Mouse (Mus musculus) embryonic facial prominence, embryonic 10.5 days (tissue): ENCODE results near the gene Ncf4. TPM values are rescaled to one million over a fixed set of nuclear protein-coding genes. Genes with fewer than 3 reads are reported as not detected.

ENCODE experiments used
- DNase-seq: peaks from one replicate; pipeline ENCODE4 v3.0.0-alpha.2; 2017; ENCODE audit warnings: low spot score
- H3K27ac ChIP-seq: fragments of 300-500 bp; sonication (generic); replicated peaks from 2 replicates; pipeline ENCODE4 v1.5.1; 2016; ENCODE audit warnings: mild to moderate bottlenecking
- H3K27me3 ChIP-seq: fragments of 300-500 bp; sonication (generic); replicated peaks from 2 replicates; pipeline ENCODE4 v1.6.1; 2016; ENCODE audit warnings: low read depth, mild to moderate bottlenecking; ENCODE audit not compliant: poor library complexity, severe bottlenecking
- H3K36me3 ChIP-seq: fragments of 300-500 bp; sonication (generic); replicated peaks from 2 replicates; pipeline ENCODE4 v1.6.1; 2016; ENCODE audit warnings: mild to moderate bottlenecking, moderate library complexity
- H3K4me1 ChIP-seq: fragments of 300-500 bp; sonication (generic); 2 replicates; pipeline ENCODE4 v1.6.1; 2016
- H3K4me3 ChIP-seq: fragments of 300-500 bp; sonication (generic); 2 replicates; pipeline ENCODE4 v1.5.1; 2016; ENCODE audit warnings: mild to moderate bottlenecking, moderate library complexity
- H3K9me3 ChIP-seq: fragments of 300-500 bp; sonication (generic); 2 replicates; pipeline ENCODE4 v1.6.1; 2016; ENCODE audit warnings: mild to moderate bottlenecking
- WGBS: fragments of 180-500 bp; shearing (Covaris S2); methylation state at CpG from one replicate; pipeline ENCODE4 v1.1.7; 2016; 5-methylcytosine and 5-hydroxymethylcytosine counted together
- microRNA-seq: library from miRNA; unstranded; fragments of <30 nt; microRNA quantifications from one replicate; pipeline ENCODE4, GENCODE M21; 2017
- polyA plus RNA-seq: library from polyadenylated mRNA; unstranded; fragments of >200 nt; fragmentation: Nextera tagmentation; extraction: Ambion mirVana; gene quantifications from 2 replicates; pipeline ENCODE4 v1.2.1, GENCODE M21; 2016

The Ncf4 gene
- polyA plus RNA-seq, 1 experiment from 2014 or later: 6.2 TPM

- no peak overlapping the region for H3K27ac ChIP-seq
- no peak for DNase-seq
- H3K4me3 ChIP-seq: no peak overlapping the region
- no peaks in the 10 kb centered on the region for H3K9me3 ChIP-seq
- H3K27me3 ChIP-seq: no peaks in the 10 kb centered on the region
- no peaks in the 10 kb centered on the region for H3K4me1 ChIP-seq
- H3K36me3 ChIP-seq: no peaks in the 10 kb centered on the region
Observed at GRCm38 (mm10) chr15:78300773-78301172, 56.2 kb downstream of the Ncf4 start.

- Histone ChIP-seq H3K27ac (no peak overlapping the region), H3K4me3 (no peak overlapping the region), H3K36me3 (no peaks in the 10 kb centered on the region), H3K9me3 (no peaks in the 10 kb centered on the region), H3K4me1 (no peaks in the 10 kb centered on the region), H3K27me3 (no peaks in the 10 kb centered on the region)
- WGBS: 96% methylated on average over 4 of the region's 4 CpGs
- DNase-seq: no peak
Observed at GRCm38 (mm10) chr15:78302718-78303117, 58.1 kb downstream of the Ncf4 start.

DNA sequence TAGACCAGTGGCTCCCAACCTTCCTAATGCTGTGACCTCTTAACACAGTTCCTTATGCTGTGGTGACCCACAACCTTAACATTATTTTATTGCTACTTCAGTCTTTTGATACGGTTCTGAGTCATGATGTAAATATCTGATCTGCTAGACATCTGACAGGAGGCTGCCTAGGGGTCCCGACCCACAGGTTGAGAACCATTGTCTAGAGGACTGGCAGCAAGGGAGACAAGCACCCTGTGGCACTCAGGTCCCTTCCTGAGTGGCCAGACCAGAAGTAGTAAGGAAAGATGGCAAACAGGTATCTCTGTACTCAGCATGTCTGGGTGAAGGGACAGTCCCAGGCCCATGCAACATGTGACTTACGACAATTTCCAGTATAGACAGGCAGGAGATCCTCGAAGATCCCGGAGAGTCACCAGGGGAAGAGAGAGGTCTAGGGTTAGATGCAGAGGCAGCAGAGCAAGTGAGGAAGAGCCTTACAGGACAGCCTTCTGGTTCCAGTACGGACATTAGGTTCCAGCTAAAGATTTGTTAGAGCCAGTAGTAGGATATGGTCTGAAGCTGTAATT is 59.1 kb downstream of the Ncf4 start:
- H3K27me3 ChIP-seq: no peaks in the 10 kb centered on the region
- no peaks in the 10 kb centered on the region for H3K4me1 ChIP-seq
- no peak overlapping the region for H3K4me3 ChIP-seq
- H3K27ac ChIP-seq: no peak overlapping the region
- no peaks in the 10 kb centered on the region for H3K9me3 ChIP-seq
- DNase-seq: no peak
- WGBS: 89% methylated on average over 6 of the region's 6 CpGs
- H3K36me3 ChIP-seq: no peaks in the 10 kb centered on the region

GRCm38 (mm10) chr15:78305341-78305933 is 60.8 kb downstream of the Ncf4 start, which contains the start of gene Csf2rb2:
Gene Csf2rb2 (minus strand): TSS chr15:78305721.
- H3K4me1 ChIP-seq: peaks cover 7% of the 10 kb centered on the region; the same call in 1 of the 2 replicates

GRCm38 (mm10) chr15:78309865-78310264 is 65.3 kb downstream of the Ncf4 start:
- Histone ChIP-seq H3K4me3 (no peak overlapping the region), H3K27me3 (no peaks in the 10 kb centered on the region), H3K27ac (no peak overlapping the region), H3K4me1 (peaks cover 7% of the 10 kb centered on the region; the same call in 1 of the 2 replicates), H3K36me3 (no peaks in the 10 kb centered on the region), H3K9me3 (no peaks in the 10 kb centered on the region)
- no peak for DNase-seq
- WGBS: 20% methylated on average over 5 of the region's 5 CpGs

More at GRCm38 (mm10) chr15:78305341-78305933, 60.8 kb downstream of the Ncf4 start, which contains the start of gene Csf2rb2:
- Histone ChIP-seq H3K36me3 (no peaks in the 10 kb centered on the region), H3K9me3 (no peaks in the 10 kb centered on the region), H3K4me3 (no peak within 1 kb of the TSS), H3K27ac (no peak within 1 kb of the TSS), H3K27me3 (no peaks in the 10 kb centered on the region)
- WGBS: 81% methylated on average over 10 of the region's 10 CpGs
- DNase-seq: no peak

DNA sequence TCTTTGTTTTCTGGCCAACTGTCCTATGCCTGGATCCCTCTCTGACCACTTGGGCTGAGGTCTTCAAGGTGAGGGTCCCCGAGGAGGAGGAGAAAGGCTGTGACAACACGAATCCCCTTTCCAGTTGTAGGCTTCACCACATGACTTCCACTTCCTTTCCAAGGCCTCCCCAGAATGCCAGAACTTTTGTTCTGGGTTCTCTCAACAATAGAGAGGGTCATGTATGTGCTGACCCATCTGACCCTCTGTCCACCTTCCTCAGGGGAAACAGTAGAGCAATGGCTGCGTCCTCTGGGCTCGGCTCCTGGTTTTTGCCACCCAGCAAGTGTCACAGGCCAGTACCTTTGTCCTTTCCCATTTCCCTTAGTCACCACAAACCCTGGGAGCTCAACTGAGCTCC is 66.4 kb downstream of the Ncf4 start:
- 82% methylated on average over 4 of the region's 4 CpGs for WGBS
- Histone ChIP-seq H3K9me3 (no peaks in the 10 kb centered on the region), H3K4me3 (no peak overlapping the region), H3K27ac (no peak overlapping the region), H3K4me1 (peaks cover 7% of the 10 kb centered on the region; the same call in 1 of the 2 replicates), H3K36me3 (no peaks in the 10 kb centered on the region), H3K27me3 (no peaks in the 10 kb centered on the region)
- no peak for DNase-seq

Small RNA genes lying within 50 kb of the gene (microRNA-seq; reads per million reads assigned to microRNA genes)
- not detected for gene Mir7676-1

Other genes starting within 250 kb of the Ncf4 start
- 0.06 and 0.11 TPM in 2 replicates for gene Cacng2, start 124.8 kb upstream of the Ncf4 start, polyA plus RNA-seq
- gene Ift27, start 70.7 kb upstream of the Ncf4 start, polyA plus RNA-seq: 136 and 141 TPM in 2 replicates
- gene Pvalb, start 38.4 kb upstream of the Ncf4 start, polyA plus RNA-seq: not detected in 2 replicates
- gene Csf2rb2, start 60.9 kb downstream of the Ncf4 start, polyA plus RNA-seq: 0.48 and 0.51 TPM in 2 replicates
- gene Csf2rb, start 81.0 kb downstream of the Ncf4 start, polyA plus RNA-seq: 2.1 and 2.2 TPM in 2 replicates
- not detected in 2 replicates for gene Tex33, start 151.1 kb downstream of the Ncf4 start, polyA plus RNA-seq
- gene Tst, start 161.1 kb downstream of the Ncf4 start, polyA plus RNA-seq: 10.4 and 12.7 TPM in 2 replicates
- gene Mpst, start 161.6 kb downstream of the Ncf4 start, polyA plus RNA-seq: 0.98 and 1.1 TPM in 2 replicates
- 49.6 and 51.6 TPM in 2 replicates for gene Kctd17, start 183.8 kb downstream of the Ncf4 start, polyA plus RNA-seq
- 0.24 and 0.37 TPM in 2 replicates for gene Tmprss6, start 223.8 kb downstream of the Ncf4 start, polyA plus RNA-seq